Mouse (Mus musculus) liver (tissue): ENCODE measurements around the gene Cdc14b.
A peak's percentile ranks its signal among the peaks of the same experiment; 100 is the strongest.

Source experiments
- DNase-seq: peaks from one replicate; pipeline ENCODE4 v3.0.0-alpha.2; 2020; ENCODE audit warnings: mixed read lengths

Cdc14b gene

GRCm38 (mm10) chr13:64162626-64163025, 112.5 kb downstream of the Cdc14b start:
- no peak for DNase-seq

- no peak for DNase-seq
Observed at GRCm38 (mm10) chr13:64161916-64162611, 113.0 kb downstream of the Cdc14b start.

- peak; percentile 99 for DNase-seq
Observed at GRCm38 (mm10) chr13:64161548-64161915, 113.6 kb downstream of the Cdc14b start, which contains the start of gene Habp4. TSS of gene Habp4 (plus strand) at chr13:64161824.

GRCm38 (mm10) chr13:64156966-64157365, 118.1 kb downstream of the Cdc14b start:
- no peak for DNase-seq

GRCm38 (mm10) chr13:64155171-64155571, 119.9 kb downstream of the Cdc14b start:
- no peak for DNase-seq

- DNase-seq = no peak
Observed at GRCm38 (mm10) chr13:64154651-64155050, 120.4 kb downstream of the Cdc14b start.

- DNase-seq = peak; percentile 61
Observed at GRCm38 (mm10) chr13:64153751-64154267, 121.3 kb downstream of the Cdc14b start.

GRCm38 (mm10) chr13:64153083-64153682, 121.9 kb downstream of the Cdc14b start, which contains the start of gene Zfp367:
TSS of gene Zfp367 (minus strand) at chr13:64153202.
- DNase-seq = peak; percentile 99

GRCm38 (mm10) chr13:64152671-64153082, 122.4 kb downstream of the Cdc14b start:
- DNase-seq = no peak

- DNase-seq = peak; percentile 93
Observed at GRCm38 (mm10) chr13:64152241-64152669, 122.8 kb downstream of the Cdc14b start.

- no peak for DNase-seq
Observed at GRCm38 (mm10) chr13:64150121-64150520, 125.0 kb downstream of the Cdc14b start.
